Mouse (Mus musculus) liver, embryonic 13.5 days (tissue): ENCODE measurements around the gene Gm4353. TPM values are rescaled to one million over a fixed set of nuclear protein-coding genes. Genes with fewer than 3 reads are reported as not detected.

Source experiments
- ATAC-seq: fragments of 200-750 bp; cut with Nextera tagmentation; 2 replicates; pipeline ENCODE4 v1.8.0; 2017; ENCODE audit warnings: low read depth, mild to moderate bottlenecking, moderate number of reproducible peaks, moderate library complexity
- DNase-seq: peaks from one replicate; pipeline ENCODE4 v3.0.0; 2022
- H3K27ac ChIP-seq: fragments of 300-500 bp; sonication (generic); 2 replicates; pipeline ENCODE4 v1.5.1; 2015; ENCODE audit warnings: moderate library complexity, mild to moderate bottlenecking, inconsistent platforms
- H3K27me3 ChIP-seq: fragments of 300-500 bp; sonication (generic); 2 replicates; pipeline ENCODE4 v1.6.1; 2015; ENCODE audit warnings: mild to moderate bottlenecking, inconsistent platforms
- H3K36me3 ChIP-seq: fragments of 300-500 bp; sonication (generic); 2 replicates; pipeline ENCODE4 v1.6.1; 2015; ENCODE audit warnings: mild to moderate bottlenecking, inconsistent platforms
- H3K4me1 ChIP-seq: fragments of 300-500 bp; sonication (generic); replicated peaks from 2 replicates; pipeline ENCODE4 v1.6.1; 2015; ENCODE audit warnings: inconsistent platforms
- H3K4me2 ChIP-seq: fragments of 300-500 bp; sonication (generic); 2 replicates; pipeline ENCODE4 v1.6.1; 2015; ENCODE audit warnings: inconsistent platforms, mild to moderate bottlenecking, moderate library complexity
- H3K4me3 ChIP-seq: fragments of 300-500 bp; sonication (generic); replicated peaks from 2 replicates; pipeline ENCODE4 v1.5.1; 2015; ENCODE audit warnings: mild to moderate bottlenecking, inconsistent platforms
- H3K9ac ChIP-seq: fragments of 300-500 bp; sonication (generic); 2 replicates; pipeline ENCODE4 v1.6.1; 2015; ENCODE audit warnings: mild to moderate bottlenecking, inconsistent platforms
- H3K9me3 ChIP-seq: fragments of 300-500 bp; sonication (generic); replicated peaks from 2 replicates; pipeline ENCODE4 v1.6.1; 2016; ENCODE audit warnings: inconsistent platforms
- WGBS: fragments of 180-500 bp; shearing (Covaris S2); methylation state at CpG from one replicate; pipeline ENCODE4 v1.1.7; 2015; ENCODE audit not compliant: insufficient replicate concordance; 5-methylcytosine and 5-hydroxymethylcytosine counted together
- polyA plus RNA-seq: library from polyadenylated mRNA; unstranded; fragments of >200 nt; fragmentation: Nextera tagmentation; extraction: Ambion mirVana; gene quantifications from 2 replicates; pipeline ENCODE4 v1.2.1, GENCODE M21; 2015

Gene Gm4353
- polyA plus RNA-seq, 1 experiment from 2014 or later = 0.62 TPM

DNA sequence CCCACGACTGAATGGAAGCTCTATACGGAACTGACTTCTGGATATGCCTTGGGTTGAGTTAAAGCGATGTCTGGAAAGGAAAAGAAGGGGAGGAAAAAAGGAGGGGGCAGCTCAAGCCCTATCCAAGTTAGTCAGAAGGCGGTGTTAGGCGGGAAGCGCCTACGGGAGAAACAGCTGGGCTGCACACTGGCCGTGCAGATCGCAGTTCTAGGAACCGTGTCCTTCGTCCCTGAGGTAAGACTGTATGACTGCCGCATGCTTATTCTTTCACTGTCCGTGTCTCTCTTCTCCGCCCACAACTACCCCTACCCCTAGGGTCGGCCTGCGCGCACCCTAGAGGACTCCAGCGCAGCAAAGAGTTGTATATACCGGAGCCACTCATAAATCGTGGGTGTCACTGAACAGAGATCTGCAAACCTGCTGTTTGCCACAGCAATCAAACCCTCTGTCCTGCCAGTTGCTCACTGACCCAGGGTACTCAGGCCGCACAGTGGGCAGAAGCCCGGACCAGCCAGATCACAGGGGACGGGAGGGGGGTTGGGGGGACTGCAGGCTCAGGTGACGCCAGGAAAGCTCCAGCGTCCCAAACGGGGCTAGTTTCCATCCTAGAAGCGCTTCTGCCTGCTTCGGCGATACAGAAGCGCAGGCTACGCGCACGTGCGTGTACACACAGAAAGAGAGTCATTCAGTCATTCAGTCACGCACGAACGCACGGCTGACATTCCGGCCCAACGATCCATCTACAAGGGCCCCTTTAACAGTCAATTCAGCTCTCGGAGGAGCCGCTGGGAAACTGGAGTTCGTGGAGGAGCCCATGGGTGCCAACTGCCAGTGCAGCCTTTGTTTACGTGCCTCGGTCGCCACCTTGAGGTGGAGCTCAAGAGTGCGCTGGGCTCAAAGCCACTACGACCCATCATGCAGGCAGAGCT lies 44.6 kb downstream of the Gm4353 start:
- H3K4me3 ChIP-seq = peak overlapping the region; percentile 57
- peaks cover 73% of the 10 kb centered on the region for H3K27me3 ChIP-seq
- ATAC-seq (peak; percentile 77), DNase-seq (no peak)
- peak overlapping the region; percentile 84 for H3K4me2 ChIP-seq
- under 1% methylated on average over 48 of the region's 48 CpGs for WGBS
- H3K27ac ChIP-seq = no peak overlapping the region
- no peaks in the 10 kb centered on the region for H3K36me3 ChIP-seq
- peaks cover 21% of the 10 kb centered on the region for H3K4me1 ChIP-seq
- no peaks in the 10 kb centered on the region for H3K9me3 ChIP-seq
- peak overlapping the region; percentile 41 for H3K9ac ChIP-seq

DNA sequence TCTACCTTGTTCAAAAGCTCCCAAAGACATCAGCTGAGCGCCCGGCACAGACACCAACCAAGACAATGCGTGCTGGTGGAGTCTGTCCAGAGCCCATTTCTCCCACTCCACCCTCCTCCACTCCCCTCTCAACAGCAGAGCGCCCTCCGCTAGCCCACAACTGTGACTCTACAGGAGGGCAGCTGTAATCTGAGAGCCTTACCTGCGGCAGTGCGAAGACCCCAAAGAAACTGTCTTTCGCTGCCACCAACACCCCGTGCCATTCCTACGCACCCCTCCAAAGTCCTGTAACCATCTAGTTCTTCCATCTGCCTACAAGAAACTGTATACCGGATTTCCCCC lies 45.3 kb downstream of the Gm4353 start, which contains the start of gene 1110004F10Rik:
TSS of gene 1110004F10Rik (plus strand) at position 202 of the 342 bp plus-strand sequence.
- peak within 1 kb of the TSS; percentile 41 for H3K9ac ChIP-seq
- under 1% methylated on average over 11 of the region's 11 CpGs for WGBS
- H3K36me3 ChIP-seq = no peaks in the 10 kb centered on the region
- H3K27ac ChIP-seq = no peak within 1 kb of the TSS
- ATAC-seq (peak; percentile 30; the same call in 1 of the 2 replicates), DNase-seq (no peak)
- no peaks in the 10 kb centered on the region for H3K9me3 ChIP-seq
- peaks cover 79% of the 10 kb centered on the region for H3K27me3 ChIP-seq
- peak within 1 kb of the TSS; percentile 84 for H3K4me2 ChIP-seq
- peaks cover 27% of the 10 kb centered on the region for H3K4me1 ChIP-seq
- peak within 1 kb of the TSS; percentile 57 for H3K4me3 ChIP-seq

DNA sequence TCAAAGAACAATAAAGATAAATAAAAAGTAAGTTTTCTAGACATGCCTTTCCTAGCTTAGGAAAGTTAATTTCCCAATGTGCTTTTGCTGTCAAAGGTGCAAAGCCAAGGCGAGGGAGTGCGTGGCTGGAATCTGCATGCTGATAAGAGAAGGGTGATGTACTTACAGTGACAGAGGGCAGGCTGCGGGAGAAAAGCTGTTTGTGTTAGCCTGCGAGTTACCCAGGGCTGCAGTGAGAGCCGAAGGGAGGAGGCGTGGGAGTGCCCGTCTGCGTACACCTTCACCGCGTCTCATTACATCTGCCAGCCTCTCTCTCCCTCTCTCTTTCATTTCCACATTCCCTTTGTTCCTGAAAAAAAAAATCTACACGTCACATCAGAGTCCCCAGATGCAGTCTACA lies 45.9 kb downstream of the Gm4353 start, which contains the start of gene Sox6:
TSS of gene Sox6 (minus strand) at position 286 of the 400 bp plus-strand sequence.
- Histone ChIP-seq H3K27me3 (peaks cover 86% of the 10 kb centered on the region), H3K9ac (peak within 1 kb of the TSS; percentile 41; the same call in 1 of the 2 replicates), H3K27ac (no peak within 1 kb of the TSS)

DNA sequence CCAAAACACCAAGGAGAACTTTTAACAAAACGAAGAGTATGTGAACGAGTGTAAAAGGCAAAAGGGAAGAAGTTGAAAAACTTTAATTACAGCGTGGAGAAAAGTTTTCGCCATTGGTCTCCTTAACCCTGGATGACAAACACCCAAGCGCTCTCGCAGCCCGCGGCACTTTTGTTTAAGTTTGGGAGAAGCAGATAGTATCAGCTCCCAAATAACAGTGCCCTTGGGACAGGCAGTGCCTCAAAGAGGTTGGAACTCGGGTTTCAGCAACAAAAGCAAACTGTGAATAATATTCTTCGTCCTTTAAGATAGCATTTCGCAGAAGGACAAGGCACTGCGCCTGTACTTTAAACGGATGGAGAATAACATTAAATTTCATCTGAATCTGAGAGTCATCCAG lies 46.4 kb downstream of the Gm4353 start:
- ATAC-seq = no peak
- H3K4me2 ChIP-seq = 0 out of 2 replicates have a peak overlapping the region, but pooled peaks have one; percentile 14
- no peaks in the 10 kb centered on the region for H3K36me3 ChIP-seq
- no peaks in the 10 kb centered on the region for H3K9me3 ChIP-seq
- H3K27me3 ChIP-seq = peaks cover 91% of the 10 kb centered on the region
- peaks cover 39% of the 10 kb centered on the region for H3K4me1 ChIP-seq
- no peak for DNase-seq
- 2% methylated on average over 13 of the region's 13 CpGs for WGBS
- H3K9ac ChIP-seq = no peak overlapping the region
- H3K4me3 ChIP-seq = 0 out of 2 replicates have a peak overlapping the region, but pooled peaks have one; percentile 10
- no peak overlapping the region for H3K27ac ChIP-seq

More for the DNA sequence above, 45.9 kb downstream of the Gm4353 start, which contains the start of gene Sox6:
- peaks cover 34% of the 10 kb centered on the region for H3K4me1 ChIP-seq
- H3K4me3 ChIP-seq = peak within 1 kb of the TSS; percentile 57
- no peak for DNase-seq
- WGBS = under 1% methylated on average over 11 of the region's 11 CpGs
- ATAC-seq = no peak
- H3K4me2 ChIP-seq = peak within 1 kb of the TSS; percentile 84
- no peaks in the 10 kb centered on the region for H3K36me3 ChIP-seq
- no peaks in the 10 kb centered on the region for H3K9me3 ChIP-seq

DNA sequence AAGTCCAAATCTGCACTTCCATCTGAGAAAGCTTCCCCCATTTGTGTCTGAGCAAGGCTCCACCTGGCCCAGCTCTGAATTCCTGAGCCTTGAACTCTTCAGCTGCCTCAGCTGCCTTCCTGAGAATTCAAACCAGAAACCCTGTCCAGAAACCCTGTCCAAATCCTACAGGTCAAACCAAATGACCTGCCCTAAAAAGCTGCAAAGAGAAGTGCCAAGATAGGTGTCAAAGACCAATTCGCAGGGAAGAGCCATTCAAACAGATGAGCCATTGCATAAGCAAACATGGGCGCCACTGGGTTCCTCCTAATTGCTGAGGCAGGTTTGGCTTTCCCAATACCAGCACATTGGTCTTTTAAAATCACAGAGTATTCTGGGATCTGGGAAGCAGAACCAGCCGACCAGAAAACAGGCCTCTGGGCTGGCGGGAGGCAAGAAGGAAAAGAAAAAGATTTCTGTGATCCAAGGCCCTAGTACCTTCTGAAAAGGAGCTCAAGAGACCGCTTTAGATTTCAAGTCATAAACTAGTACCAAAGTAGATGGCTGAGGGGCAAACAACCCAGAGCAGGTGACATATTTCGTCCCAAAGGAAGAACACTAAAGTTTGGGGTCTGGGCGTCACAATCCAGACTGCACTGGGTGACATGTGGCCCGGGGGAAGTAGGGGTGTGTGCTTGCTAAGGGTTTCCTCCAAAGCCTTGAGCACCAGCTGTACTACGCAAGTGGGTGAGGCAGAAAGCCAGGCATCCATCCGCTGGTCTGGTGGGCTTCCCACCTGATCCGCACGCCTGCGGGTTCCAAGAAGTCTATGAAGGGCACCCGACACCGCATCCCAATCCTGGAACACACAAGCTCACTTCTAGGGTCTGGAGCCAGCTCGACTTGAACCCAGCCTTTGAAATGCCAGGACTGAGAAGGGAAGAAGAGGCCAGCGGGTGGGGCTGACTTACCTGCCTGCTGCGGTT lies 47.6 kb downstream of the Gm4353 start:
- DNase-seq (no peak), ATAC-seq (no peak)
- Histone ChIP-seq H3K9ac (no peak overlapping the region), H3K4me3 (no peak overlapping the region), H3K4me2 (no peak overlapping the region), H3K27ac (no peak overlapping the region), H3K4me1 (peaks cover 41% of the 10 kb centered on the region), H3K36me3 (no peaks in the 10 kb centered on the region), H3K9me3 (no peaks in the 10 kb centered on the region), H3K27me3 (peaks cover 94% of the 10 kb centered on the region)
- WGBS = 20% methylated on average over 18 of the region's 18 CpGs

DNA sequence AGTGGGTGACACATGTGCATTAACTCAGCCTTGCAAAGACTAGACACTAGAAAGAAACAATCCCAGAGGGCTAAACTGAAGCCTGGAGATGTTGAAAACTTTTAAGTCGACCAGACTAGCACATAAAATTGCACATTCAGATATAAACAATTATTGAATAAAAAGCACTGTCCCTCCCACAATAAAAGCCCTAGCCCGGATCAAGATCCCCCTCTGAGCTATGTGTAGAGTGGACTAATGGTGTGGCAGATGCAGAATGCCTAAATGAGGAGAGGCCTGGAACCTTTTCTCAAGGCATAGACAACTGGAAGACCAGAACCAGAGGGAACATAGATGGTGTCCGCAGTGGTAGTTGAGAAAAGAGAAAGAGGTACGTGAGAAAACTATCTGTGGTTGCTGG lies 48.9 kb downstream of the Gm4353 start:
- WGBS = 41% methylated on average over 4 of the region's 4 CpGs
- no peak overlapping the region for H3K4me3 ChIP-seq
- H3K36me3 ChIP-seq = no peaks in the 10 kb centered on the region
- DNase-seq (no peak), ATAC-seq (no peak)
- no peak overlapping the region for H3K27ac ChIP-seq
- no peak overlapping the region for H3K4me2 ChIP-seq
- peaks cover 51% of the 10 kb centered on the region for H3K4me1 ChIP-seq
- no peaks in the 10 kb centered on the region for H3K9me3 ChIP-seq
- H3K9ac ChIP-seq = no peak overlapping the region
- peaks cover 94% of the 10 kb centered on the region for H3K27me3 ChIP-seq

DNA sequence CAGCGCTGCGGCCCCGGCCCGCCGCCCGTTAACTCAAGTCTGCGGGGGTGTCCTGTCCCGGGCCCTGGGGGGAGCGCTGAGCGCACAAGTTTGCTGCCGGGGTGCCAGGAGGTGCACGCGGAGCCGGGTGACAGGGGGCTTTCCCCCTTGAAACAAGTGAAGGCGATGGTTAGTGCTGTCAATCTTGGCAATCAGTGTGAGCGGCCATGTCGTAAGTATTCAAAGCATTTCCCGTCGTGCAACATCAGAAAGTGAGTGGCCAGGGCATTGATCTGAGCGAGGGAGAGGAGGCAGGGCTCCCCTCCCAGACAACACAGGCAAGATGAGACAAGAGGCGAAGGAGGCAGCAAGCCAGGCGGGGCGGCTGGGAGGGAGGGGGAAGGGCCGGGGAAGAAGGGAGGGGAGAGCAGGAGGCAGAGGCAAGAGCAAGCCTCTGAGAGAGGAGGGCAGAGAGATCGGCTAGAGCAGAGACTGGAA lies 50.1 kb downstream of the Gm4353 start:
- no peaks in the 10 kb centered on the region for H3K9me3 ChIP-seq
- H3K36me3 ChIP-seq = no peaks in the 10 kb centered on the region
- H3K4me1 ChIP-seq = peaks cover 43% of the 10 kb centered on the region
- peak overlapping the region; percentile 54; the same call in 1 of the 2 replicates for H3K9ac ChIP-seq
- ATAC-seq (no peak), DNase-seq (no peak)
- WGBS = under 1% methylated on average over 25 of the region's 25 CpGs
- peak overlapping the region; percentile 71 for H3K4me3 ChIP-seq
- no peak overlapping the region for H3K27ac ChIP-seq
- peaks cover 94% of the 10 kb centered on the region for H3K27me3 ChIP-seq
- peak overlapping the region; percentile 97 for H3K4me2 ChIP-seq

DNA sequence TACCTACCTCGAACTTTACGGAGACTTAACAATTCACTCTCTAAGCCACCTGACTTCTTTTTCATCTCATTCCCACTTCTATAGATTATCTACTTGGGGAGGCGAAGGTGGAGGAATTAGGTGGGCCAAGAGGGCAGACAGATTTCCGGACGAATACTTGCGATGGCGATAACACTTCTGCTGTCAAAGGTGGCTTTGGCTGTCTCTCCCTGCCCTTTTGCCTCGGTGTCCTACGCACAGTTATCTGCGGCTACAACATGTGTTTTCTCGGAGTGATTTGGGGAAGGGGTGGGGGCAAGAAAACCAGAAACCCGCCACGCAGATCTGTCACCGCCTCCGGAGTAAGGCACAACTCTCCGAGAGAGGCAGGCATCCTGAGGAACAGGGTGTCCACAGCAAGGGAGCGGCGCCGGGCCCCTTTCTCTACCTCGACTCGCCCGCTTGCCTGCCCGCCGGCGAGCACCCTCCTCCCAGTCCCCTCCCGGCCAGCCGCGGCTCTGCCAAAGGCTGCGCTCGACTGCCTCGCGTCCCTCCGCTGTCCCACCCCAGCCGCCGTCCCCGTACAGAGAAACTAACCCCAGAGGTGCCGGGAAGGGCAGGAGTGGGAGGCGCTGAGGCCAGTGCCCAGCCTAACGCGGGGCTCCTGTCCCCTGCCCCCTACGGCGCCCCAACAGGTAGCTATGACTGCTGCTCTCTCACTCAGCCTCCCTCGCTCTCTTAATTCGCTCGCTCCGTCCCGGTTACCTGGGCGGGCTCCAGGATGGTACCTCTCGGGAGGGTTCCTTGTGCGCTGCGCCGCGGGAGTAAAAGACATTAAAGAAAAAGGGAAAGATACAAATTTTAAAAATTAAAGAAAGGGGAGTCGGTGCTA lies 50.8 kb downstream of the Gm4353 start:
- peak overlapping the region; percentile 97 for H3K4me2 ChIP-seq
- peak overlapping the region; percentile 54 for H3K9ac ChIP-seq
- H3K27me3 ChIP-seq = peaks cover 88% of the 10 kb centered on the region
- under 1% methylated on average over 54 of the region's 54 CpGs for WGBS
- no peaks in the 10 kb centered on the region for H3K36me3 ChIP-seq
- H3K27ac ChIP-seq = no peak overlapping the region
- H3K4me3 ChIP-seq = peak overlapping the region; percentile 71
- H3K9me3 ChIP-seq = no peaks in the 10 kb centered on the region
- peak; percentile 30 for ATAC-seq
- DNase-seq = no peak
- peaks cover 38% of the 10 kb centered on the region for H3K4me1 ChIP-seq
